Mouse (Mus musculus): Measurements from ENCODE around the gene Mycl. TPM values are rescaled to one million over a fixed set of nuclear protein-coding genes. Genes with fewer than 3 reads are reported as not detected.
A peak's percentile ranks its signal among the peaks of the same experiment; 100 is the strongest.

Gene Mycl
- polyA plus RNA-seq, 1 experiment from 2014 or later = 49.5 TPM

- no peak overlapping the region; the same call in 1 of the 2 replicates for H3K4me3 ChIP-seq (replicated peaks)
- H3K4me2 ChIP-seq (replicated peaks) = peak overlapping the region; percentile 100
- peaks cover 6% of the 10 kb centered on the region; the same call in 1 of the 2 replicates for H3K27me3 ChIP-seq
- H3K27ac ChIP-seq (replicated peaks) = no peak overlapping the region
- H3K9me3 ChIP-seq (replicated peaks) = no peaks in the 10 kb centered on the region
- H3K9ac ChIP-seq = no peak overlapping the region
- no peak for ATAC-seq (ENCODE audit: insufficient number of reproducible peaks, low FRiP score, low TSS enrichment, low read depth)
- 44% methylated on average over 6 of the region's 6 CpGs for WGBS
- H3K36me3 ChIP-seq = no peaks in the 10 kb centered on the region
- H3K4me1 ChIP-seq = peaks cover 22% of the 10 kb centered on the region
Observed at GRCm38 (mm10) chr4:122961589-122961988, 33.9 kb upstream of the Mycl start.

DNA sequence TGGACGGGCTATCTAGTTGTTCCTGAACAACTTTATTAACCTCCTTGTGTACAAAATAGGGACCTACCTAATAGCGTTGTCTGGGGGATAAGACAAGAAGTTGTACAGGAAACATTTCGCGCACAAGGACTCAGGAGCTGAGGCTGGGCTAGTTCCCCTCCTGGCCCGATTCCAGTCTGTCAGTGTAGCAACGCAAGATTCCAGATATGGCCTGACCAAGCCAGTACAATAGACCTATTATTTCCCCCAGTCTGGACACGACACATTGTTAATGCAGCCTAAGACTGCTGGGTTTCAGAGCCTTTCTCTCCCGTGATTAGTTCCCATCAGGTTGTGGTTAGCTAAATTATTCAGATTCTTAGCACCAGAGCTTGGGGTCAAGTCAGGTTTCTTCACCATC lies 32.7 kb upstream of the Mycl start:
- H3K27me3 ChIP-seq = peaks cover 6% of the 10 kb centered on the region; the same call in 1 of the 2 replicates
- H3K4me2 ChIP-seq (replicated peaks) = no peak overlapping the region
- WGBS = 37% methylated on average over 8 of the region's 8 CpGs
- no peak for ATAC-seq (ENCODE audit: insufficient number of reproducible peaks, low FRiP score, low TSS enrichment, low read depth)
- H3K4me3 ChIP-seq (replicated peaks) = no peak overlapping the region
- no peaks in the 10 kb centered on the region for H3K36me3 ChIP-seq
- H3K4me1 ChIP-seq = peaks cover 22% of the 10 kb centered on the region
- no peaks in the 10 kb centered on the region for H3K9me3 ChIP-seq (replicated peaks)
- no peak overlapping the region for H3K27ac ChIP-seq (replicated peaks)
- H3K9ac ChIP-seq = no peak overlapping the region

DNA sequence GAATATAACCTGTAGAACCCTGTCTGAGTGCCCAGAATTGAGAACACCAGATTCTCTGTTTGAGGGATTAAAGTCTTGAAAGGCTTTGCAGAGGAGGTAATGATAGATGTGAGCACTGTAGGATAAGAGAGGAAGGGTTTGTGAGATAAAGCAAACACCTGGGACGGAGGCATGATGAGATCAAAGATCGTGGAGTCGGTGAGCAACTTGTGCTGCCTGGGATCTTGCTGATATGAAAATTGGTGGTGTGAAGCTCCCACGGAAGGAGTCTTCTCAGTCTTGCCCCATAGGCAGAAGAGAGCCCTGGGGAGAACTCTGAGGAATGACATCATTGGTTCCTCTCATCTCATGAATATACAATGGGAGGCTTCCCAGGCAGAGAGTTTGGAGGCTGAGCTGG lies 27.3 kb upstream of the Mycl start:
- H3K36me3 ChIP-seq = no peaks in the 10 kb centered on the region
- no peak overlapping the region for H3K9ac ChIP-seq
- H3K4me2 ChIP-seq (replicated peaks) = no peak overlapping the region
- H3K27ac ChIP-seq (replicated peaks) = no peak overlapping the region
- no peaks in the 10 kb centered on the region for H3K9me3 ChIP-seq (replicated peaks)
- H3K4me3 ChIP-seq (replicated peaks) = no peak overlapping the region
- no peak for ATAC-seq (ENCODE audit: insufficient number of reproducible peaks, low FRiP score, low TSS enrichment, low read depth)
- 79% methylated on average over 4 of the region's 4 CpGs for WGBS
- no peaks in the 10 kb centered on the region for H3K4me1 ChIP-seq
- H3K27me3 ChIP-seq = no peaks in the 10 kb centered on the region

DNA sequence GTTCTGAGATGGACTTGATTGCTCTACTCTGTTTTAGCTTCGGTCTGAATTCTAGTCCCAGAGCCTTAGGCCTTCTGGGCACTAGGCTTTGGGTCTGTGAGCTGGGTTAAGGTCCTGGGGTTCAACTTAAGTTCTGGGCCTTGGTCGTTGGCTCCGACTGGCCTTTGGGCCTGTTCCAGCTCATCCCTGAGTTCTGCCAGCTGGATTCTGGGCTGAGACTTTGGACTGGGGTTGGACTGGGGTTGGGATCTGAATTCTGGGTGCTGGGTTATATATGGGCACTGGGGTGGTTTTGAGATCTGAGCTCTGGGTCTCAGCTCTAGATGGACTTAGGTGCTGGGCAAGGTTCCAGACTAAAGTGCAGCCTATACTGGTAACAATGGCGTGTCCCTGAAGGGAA lies 24.3 kb upstream of the Mycl start:
- no peaks in the 10 kb centered on the region for H3K9me3 ChIP-seq (replicated peaks)
- no peaks in the 10 kb centered on the region for H3K36me3 ChIP-seq
- 75% methylated on average over 4 of the region's 4 CpGs for WGBS
- H3K9ac ChIP-seq = no peak overlapping the region
- H3K27me3 ChIP-seq = no peaks in the 10 kb centered on the region
- no peaks in the 10 kb centered on the region for H3K4me1 ChIP-seq
- no peak overlapping the region for H3K27ac ChIP-seq (replicated peaks)
- no peak overlapping the region for H3K4me3 ChIP-seq (replicated peaks)
- H3K4me2 ChIP-seq (replicated peaks) = no peak overlapping the region
- ATAC-seq (ENCODE audit: insufficient number of reproducible peaks, low FRiP score, low TSS enrichment, low read depth) = no peak

DNA sequence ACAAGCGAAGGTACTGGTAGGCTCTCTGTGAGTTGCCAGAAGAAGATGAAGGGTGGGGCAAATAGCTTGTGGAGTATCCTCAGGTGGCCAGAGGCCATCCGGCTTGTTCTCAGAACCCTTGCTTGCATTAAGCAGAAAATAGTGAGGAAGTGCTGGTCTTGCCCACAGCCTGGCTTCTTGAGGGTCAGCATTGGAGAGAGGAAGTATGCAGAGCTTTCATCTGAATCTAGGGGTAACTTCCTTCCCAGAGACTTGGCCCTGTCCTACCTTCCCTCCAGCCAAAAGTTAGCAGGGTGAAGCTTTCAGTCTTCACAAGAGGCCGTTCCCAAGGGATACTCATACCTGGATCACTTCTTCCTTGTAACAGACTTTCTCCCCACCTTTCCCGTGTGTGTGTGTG lies 23.8 kb upstream of the Mycl start:
- Histone ChIP-seq H3K9ac (no peak overlapping the region), H3K9me3 (replicated peaks) (no peaks in the 10 kb centered on the region), H3K4me1 (no peaks in the 10 kb centered on the region), H3K4me3 (replicated peaks) (no peak overlapping the region), H3K27ac (replicated peaks) (no peak overlapping the region), H3K27me3 (no peaks in the 10 kb centered on the region), H3K36me3 (no peaks in the 10 kb centered on the region), H3K4me2 (replicated peaks) (no peak overlapping the region)
- ATAC-seq (ENCODE audit: insufficient number of reproducible peaks, low FRiP score, low TSS enrichment, low read depth) = no peak
- 72% methylated on average over 4 of the region's 4 CpGs for WGBS

- Histone ChIP-seq H3K27ac (replicated peaks) (no peak overlapping the region), H3K9me3 (replicated peaks) (no peaks in the 10 kb centered on the region), H3K9ac (no peak overlapping the region), H3K36me3 (no peaks in the 10 kb centered on the region), H3K4me1 (no peaks in the 10 kb centered on the region), H3K4me3 (replicated peaks) (no peak overlapping the region), H3K27me3 (no peaks in the 10 kb centered on the region), H3K4me2 (replicated peaks) (no peak overlapping the region)
- no peak for ATAC-seq (ENCODE audit: insufficient number of reproducible peaks, low FRiP score, low TSS enrichment, low read depth)
- WGBS = 68% methylated on average over 8 of the region's 8 CpGs
Observed at GRCm38 (mm10) chr4:122972056-122972455, 23.4 kb upstream of the Mycl start.

- Histone ChIP-seq H3K4me2 (replicated peaks) (no peak overlapping the region), H3K27ac (replicated peaks) (no peak overlapping the region), H3K9me3 (replicated peaks) (no peaks in the 10 kb centered on the region), H3K36me3 (no peaks in the 10 kb centered on the region), H3K4me3 (replicated peaks) (no peak overlapping the region), H3K9ac (no peak overlapping the region), H3K27me3 (no peaks in the 10 kb centered on the region), H3K4me1 (no peaks in the 10 kb centered on the region)
- no peak for ATAC-seq (ENCODE audit: insufficient number of reproducible peaks, low FRiP score, low TSS enrichment, low read depth)
- WGBS = 82% methylated on average over 5 of the region's 5 CpGs
Observed at GRCm38 (mm10) chr4:122974976-122975520, 20.4 kb upstream of the Mycl start.

GRCm38 (mm10) chr4:122976885-122977284 lies 18.6 kb upstream of the Mycl start:
- Histone ChIP-seq H3K4me1 (peaks cover 2% of the 10 kb centered on the region; the same call in 1 of the 2 replicates), H3K36me3 (no peaks in the 10 kb centered on the region), H3K27me3 (peaks cover under 1% of the 10 kb centered on the region; the same call in 1 of the 2 replicates), H3K27ac (replicated peaks) (no peak overlapping the region), H3K4me2 (replicated peaks) (no peak overlapping the region), H3K4me3 (replicated peaks) (no peak overlapping the region), H3K9me3 (replicated peaks) (no peaks in the 10 kb centered on the region), H3K9ac (no peak overlapping the region)
- 72% methylated on average over 4 of the region's 4 CpGs for WGBS
- no peak for ATAC-seq (ENCODE audit: insufficient number of reproducible peaks, low FRiP score, low TSS enrichment, low read depth)

- H3K9ac ChIP-seq = no peak overlapping the region
- no peaks in the 10 kb centered on the region for H3K36me3 ChIP-seq
- WGBS = 80% methylated on average over 2 of the region's 2 CpGs
- ATAC-seq (ENCODE audit: insufficient number of reproducible peaks, low FRiP score, low TSS enrichment, low read depth) = no peak
- no peaks in the 10 kb centered on the region for H3K9me3 ChIP-seq (replicated peaks)
- no peak overlapping the region for H3K4me2 ChIP-seq (replicated peaks)
- peaks cover 10% of the 10 kb centered on the region; the same call in 1 of the 2 replicates for H3K4me1 ChIP-seq
- H3K27me3 ChIP-seq = peaks cover 13% of the 10 kb centered on the region
- H3K4me3 ChIP-seq (replicated peaks) = no peak overlapping the region
- no peak overlapping the region for H3K27ac ChIP-seq (replicated peaks)
Observed at GRCm38 (mm10) chr4:122978850-122979249, 16.6 kb upstream of the Mycl start.

- H3K4me2 ChIP-seq (replicated peaks) = no peak overlapping the region
- ATAC-seq (ENCODE audit: insufficient number of reproducible peaks, low FRiP score, low TSS enrichment, low read depth) = no peak
- WGBS = 66% methylated on average over 3 of the region's 3 CpGs
Observed at GRCm38 (mm10) chr4:122979826-122980225, 15.6 kb upstream of the Mycl start.

DNA sequence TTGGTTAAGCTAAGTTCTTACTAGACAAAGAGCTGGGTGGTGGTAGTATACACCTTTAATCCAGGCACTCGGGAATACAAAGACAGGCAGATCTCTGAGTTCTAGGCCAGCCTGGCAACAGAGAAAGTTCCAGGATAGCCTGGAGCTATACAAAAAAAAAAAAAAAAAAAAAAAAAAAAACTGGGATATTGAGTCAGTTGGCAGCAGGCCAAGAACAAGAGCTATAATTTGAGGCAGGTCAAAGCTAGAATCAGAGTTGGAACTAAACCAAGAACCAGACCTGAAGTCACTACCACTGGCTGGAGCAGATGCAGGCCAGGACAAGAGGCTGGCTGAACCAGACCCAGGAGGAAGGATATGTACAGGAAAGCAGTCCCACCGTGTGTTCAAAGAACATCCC lies 14.8 kb upstream of the Mycl start:
- Histone ChIP-seq H3K4me2 (replicated peaks) (no peak overlapping the region), H3K9ac (no peak overlapping the region), H3K27ac (replicated peaks) (0 out of 2 replicates have a peak overlapping the region, but pooled peaks have one; percentile 25), H3K4me1 (peaks cover 10% of the 10 kb centered on the region; the same call in 1 of the 2 replicates), H3K9me3 (replicated peaks) (no peaks in the 10 kb centered on the region), H3K4me3 (replicated peaks) (no peak overlapping the region), H3K27me3 (peaks cover 19% of the 10 kb centered on the region), H3K36me3 (no peaks in the 10 kb centered on the region)
- WGBS = 43% methylated on average over 2 of the region's 2 CpGs
- ATAC-seq (ENCODE audit: insufficient number of reproducible peaks, low FRiP score, low TSS enrichment, low read depth) = no peak

More at GRCm38 (mm10) chr4:122979826-122980225, 15.6 kb upstream of the Mycl start:
- Histone ChIP-seq H3K4me3 (replicated peaks) (no peak overlapping the region), H3K4me1 (peaks cover 10% of the 10 kb centered on the region; the same call in 1 of the 2 replicates), H3K36me3 (no peaks in the 10 kb centered on the region), H3K27ac (replicated peaks) (no peak overlapping the region), H3K9me3 (replicated peaks) (no peaks in the 10 kb centered on the region), H3K27me3 (peaks cover 19% of the 10 kb centered on the region), H3K9ac (no peak overlapping the region)

DNA sequence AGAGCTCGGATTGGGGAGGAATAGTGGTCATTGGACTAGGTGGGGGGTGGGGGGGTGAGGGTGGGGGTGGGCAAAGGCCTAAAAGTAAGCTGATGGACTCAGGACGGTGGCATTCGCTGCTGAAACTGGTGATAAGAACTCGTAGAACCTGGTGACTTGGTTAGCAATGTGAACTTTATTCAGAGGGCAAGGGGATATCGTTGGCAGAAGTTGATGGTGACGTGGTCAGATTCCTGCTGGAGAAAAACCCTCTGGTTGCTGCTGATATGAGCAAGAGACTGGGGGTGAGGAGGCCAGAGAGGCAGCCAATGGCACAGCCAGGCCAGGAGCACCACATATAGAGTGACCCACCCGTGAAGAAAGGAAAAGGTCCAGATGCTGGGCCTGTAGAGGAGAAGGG lies 14.2 kb upstream of the Mycl start:
- no peak overlapping the region for H3K4me3 ChIP-seq (replicated peaks)
- H3K9me3 ChIP-seq (replicated peaks) = no peaks in the 10 kb centered on the region
- H3K4me1 ChIP-seq = peaks cover 10% of the 10 kb centered on the region; the same call in 1 of the 2 replicates
- no peak overlapping the region for H3K4me2 ChIP-seq (replicated peaks)
- H3K9ac ChIP-seq = no peak overlapping the region
- no peaks in the 10 kb centered on the region for H3K36me3 ChIP-seq
- H3K27ac ChIP-seq (replicated peaks) = peak overlapping the region; percentile 25; the same call in 1 of the 2 replicates
- peaks cover 19% of the 10 kb centered on the region for H3K27me3 ChIP-seq
- no peak for ATAC-seq (ENCODE audit: insufficient number of reproducible peaks, low FRiP score, low TSS enrichment, low read depth)
- 81% methylated on average over 7 of the region's 7 CpGs for WGBS
